Mouse (Mus musculus): ENCODE data around the gene Itga6. TPM values are rescaled to one million over a fixed set of nuclear protein-coding genes. Genes with fewer than 3 reads are reported as not detected.
"Not testable (repeated sequence)": the region's sequence is repeated elsewhere in the genome, so short reads cannot be mapped to it uniquely, and the experiment has no call there.

Gene Itga6
- total and polyA plus RNA-seq, 3 experiments: 1.0 to 2.7 TPM; not detected in 1

- Histone ChIP-seq H3K4me3 (ENCODE audit: control insufficient read depth in 1 of 2, insufficient read depth in 1 of 2, low read depth in 2 of 2, low read length in 2 of 2) (no peak overlapping the region), H3K4me1 (ENCODE audit: control insufficient read depth in 1 of 2, insufficient read depth in 2 of 2, low read length in 2 of 2) (no peaks in the 10 kb centered on the region), H3K79me2 (ENCODE audit: control insufficient read depth, insufficient read depth, low read length, poor library complexity) (no peaks in the 10 kb centered on the region), H3K27ac (ENCODE audit: control insufficient read depth, low read depth, low read length) (no peak overlapping the region), H3K9me3 (replicated peaks; ENCODE audit: insufficient read depth, low read length) (no peaks in the 10 kb centered on the region), H3K9ac (ENCODE audit: control insufficient read depth, low read depth, low read length, poor library complexity, severe bottlenecking) (no peak overlapping the region), H3K27me3 (ENCODE audit: control insufficient read depth in 1 of 2, insufficient read depth in 2 of 2, low read length in 2 of 2) (peaks cover 0 to 2% of the 10 kb centered on the region in 2 experiments; a peak in 1 of 4 replicates), H3K36me3 (ENCODE audit: control insufficient read depth in 1 of 2, insufficient read depth in 2 of 2, low read length in 2 of 2) (no peaks in the 10 kb centered on the region)
- no peak for DNase-seq (ENCODE audit: low read depth, low spot score)
- no peak for TF ChIP-seq TAL1 (IDR thresholded peaks at IDR 0.05; ENCODE audit: low read length)
- no peak for TF ChIP-seq SMC3 (IDR thresholded peaks at IDR 0.05; ENCODE audit: low read depth, low read length)
- no peak for TF ChIP-seq RAD21 (IDR thresholded peaks at IDR 0.05; ENCODE audit: low read depth, low read length)
- TF ChIP-seq ETS1 (IDR thresholded peaks at IDR 0.05; ENCODE audit: low read depth, low read length): no peak
- TF ChIP-seq UBTF (IDR thresholded peaks at IDR 0.05; ENCODE audit: borderline replicate concordance, insufficient read depth, low read depth, low read length): no peak
- no peak for TF ChIP-seq ELF1 (IDR thresholded peaks at IDR 0.05; ENCODE audit: low read depth, low read length)
- no peak for TF ChIP-seq ZC3H11A (IDR thresholded peaks at IDR 0.05; ENCODE audit: low read depth, low read length)
These were observed 99.5 kb downstream of the Itga6 start for GRCm38 (mm10) chr2:71844906-71845305.

- H3K4me1 ChIP-seq (ENCODE audit: control insufficient read depth in 1 of 2, insufficient read depth in 2 of 2, low read length in 2 of 2); H3K27me3 ChIP-seq (ENCODE audit: control insufficient read depth in 1 of 2, insufficient read depth in 2 of 2, low read length in 2 of 2); H3K9me3 ChIP-seq (replicated peaks; ENCODE audit: insufficient read depth, low read length); H3K36me3 ChIP-seq (ENCODE audit: control insufficient read depth in 1 of 2, insufficient read depth in 2 of 2, low read length in 2 of 2); H3K79me2 ChIP-seq (ENCODE audit: control insufficient read depth, insufficient read depth, low read length, poor library complexity); H3K27ac ChIP-seq (ENCODE audit: control insufficient read depth, low read depth, low read length); H3K9ac ChIP-seq (ENCODE audit: control insufficient read depth, low read depth, low read length, poor library complexity, severe bottlenecking); H3K4me3 ChIP-seq (ENCODE audit: control insufficient read depth in 1 of 2, insufficient read depth in 1 of 2, low read depth in 2 of 2, low read length in 2 of 2): not testable (repeated sequence)
- DNase-seq (ENCODE audit: low read depth, low spot score): peak; percentile 36
- peak; percentile 2 to 37 (median 24); a peak in 2 of 6 replicates for TF ChIP-seq CTCF (IDR thresholded peaks at IDR 0.05 in 2 of 3, conservative IDR thresholded peaks at IDR 0.05 in 1 of 3; ENCODE audit: control insufficient read depth in 1 of 3, insufficient read depth in 1 of 3, low read depth in 2 of 3, low read length in 3 of 3, poor library complexity in 1 of 3, severe bottlenecking in 1 of 3)
- peak; percentile 16; the same call in 1 of the 2 replicates for TF ChIP-seq SMC3 (IDR thresholded peaks at IDR 0.05; ENCODE audit: low read depth, low read length)
These were observed 106.7 kb downstream of the Itga6 start for GRCm38 (mm10) chr2:71852161-71852560.

GRCm38 (mm10) chr2:71855076-71855475 lies 109.7 kb downstream of the Itga6 start:
- Histone ChIP-seq H3K79me2 (ENCODE audit: control insufficient read depth, insufficient read depth, low read length, poor library complexity) (no peaks in the 10 kb centered on the region), H3K36me3 (ENCODE audit: control insufficient read depth in 1 of 2, insufficient read depth in 2 of 2, low read length in 2 of 2) (no peaks in the 10 kb centered on the region), H3K4me1 (ENCODE audit: control insufficient read depth in 1 of 2, insufficient read depth in 2 of 2, low read length in 2 of 2) (no peaks in the 10 kb centered on the region), H3K27me3 (ENCODE audit: control insufficient read depth in 1 of 2, insufficient read depth in 2 of 2, low read length in 2 of 2) (peaks cover 2 to 4% of the 10 kb centered on the region in 2 experiments; a peak in 1 of 4 replicates), H3K9ac (ENCODE audit: control insufficient read depth, low read depth, low read length, poor library complexity, severe bottlenecking) (no peak overlapping the region), H3K27ac (ENCODE audit: control insufficient read depth, low read depth, low read length) (no peak overlapping the region), H3K9me3 (replicated peaks; ENCODE audit: insufficient read depth, low read length) (no peaks in the 10 kb centered on the region), H3K4me3 (ENCODE audit: control insufficient read depth in 1 of 2, insufficient read depth in 1 of 2, low read depth in 2 of 2, low read length in 2 of 2) (no peak overlapping the region)
- no peak for DNase-seq (ENCODE audit: low read depth, low spot score)
- TF ChIP-seq POLR2AphosphoS2 (IDR thresholded peaks at IDR 0.05; ENCODE audit: low read length) (no peak), RAD21 (IDR thresholded peaks at IDR 0.05; ENCODE audit: low read depth, low read length) (no peak), NRF1 (IDR thresholded peaks at IDR 0.05; ENCODE audit: insufficient read depth, low read depth, low read length, poor library complexity, severe bottlenecking) (no peak), ZC3H11A (IDR thresholded peaks at IDR 0.05; ENCODE audit: low read depth, low read length) (no peak), MYC (IDR thresholded peaks at IDR 0.05; ENCODE audit: low read depth, low read length) (no peak), MAX (IDR thresholded peaks at IDR 0.05; ENCODE audit: low read length) (no peak), E2F4 (IDR thresholded peaks at IDR 0.05; ENCODE audit: borderline replicate concordance, low read depth, low read length) (no peak), KAT2A (conservative IDR thresholded peaks at IDR 0.05; ENCODE audit: low read depth, low read length) (no peak), SMC3 (IDR thresholded peaks at IDR 0.05; ENCODE audit: low read depth, low read length) (no peak), MEF2A (IDR thresholded peaks at IDR 0.05; ENCODE audit: extremely low read depth, insufficient replicate concordance, low read depth, low read length, poor library complexity, severe bottlenecking) (no peak), POLR2AphosphoS5 (IDR thresholded peaks at IDR 0.05; ENCODE audit: borderline replicate concordance, low read depth, low read length) (no peak), CHD1 (IDR thresholded peaks at IDR 0.05; ENCODE audit: low read depth, low read length) (no peak), TBP (IDR thresholded peaks at IDR 0.05; ENCODE audit: low read depth, low read length) (no peak), JUND (IDR thresholded peaks at IDR 0.05; ENCODE audit: low read depth, low read length) (no peak), NELFE (IDR thresholded peaks at IDR 0.05; ENCODE audit: low read depth, low read length) (no peak)
